Mouse (Mus musculus) hindbrain, embryonic 12.5 days (tissue): ENCODE measurements around the gene Acvrl1. TPM values are rescaled to one million over a fixed set of nuclear protein-coding genes. Genes with fewer than 3 reads are reported as not detected.

ENCODE experiments used
- ATAC-seq: fragments of 200-750 bp; cut with Nextera tagmentation; 2 replicates; pipeline ENCODE4 v1.8.0; 2017; ENCODE audit warnings: moderate TSS enrichment; ENCODE audit not compliant: low FRiP score
- H3K27ac ChIP-seq: fragments of 300-500 bp; sonication (generic); 2 replicates; pipeline ENCODE4 v1.5.1; 2016; ENCODE audit warnings: mild to moderate bottlenecking
- H3K27me3 ChIP-seq: fragments of 300-500 bp; sonication (generic); 2 replicates; pipeline ENCODE4 v1.6.1; 2016; ENCODE audit warnings: mild to moderate bottlenecking
- H3K36me3 ChIP-seq: fragments of 300-500 bp; sonication (generic); 2 replicates; pipeline ENCODE4 v1.6.1; 2016; ENCODE audit warnings: mild to moderate bottlenecking
- H3K4me1 ChIP-seq: fragments of 300-500 bp; sonication (generic); 2 replicates; pipeline ENCODE4 v1.6.1; 2016
- H3K4me2 ChIP-seq: fragments of 300-500 bp; sonication (generic); replicated peaks from 2 replicates; pipeline ENCODE4 v1.6.1; 2016; ENCODE audit warnings: mild to moderate bottlenecking
- H3K4me3 ChIP-seq: fragments of 300-500 bp; sonication (generic); 2 replicates; pipeline ENCODE4 v1.5.1; 2016; ENCODE audit warnings: mild to moderate bottlenecking
- H3K9ac ChIP-seq: fragments of 300-500 bp; sonication (generic); 2 replicates; pipeline ENCODE4 v1.6.1; 2016; ENCODE audit warnings: mild to moderate bottlenecking, moderate library complexity
- H3K9me3 ChIP-seq: fragments of 300-500 bp; sonication (generic); replicated peaks from 2 replicates; pipeline ENCODE4 v1.6.1; 2016; ENCODE audit warnings: mild to moderate bottlenecking
- WGBS: fragments of 180-500 bp; shearing (Covaris S2); methylation state at CpG from one replicate; pipeline ENCODE4 v1.1.7; 2016; 5-methylcytosine and 5-hydroxymethylcytosine counted together
- polyA plus RNA-seq: library from polyadenylated mRNA; unstranded; fragments of >200 nt; fragmentation: Nextera tagmentation; extraction: Ambion mirVana; gene quantifications from 2 replicates; pipeline ENCODE4 v1.2.1, GENCODE M21; 2016

The Acvrl1 gene
- polyA plus RNA-seq, 1 experiment from 2014 or later: 11.6 TPM

GRCm38 (mm10) chr15:101132761-101133160 is 4.4 kb downstream of the Acvrl1 start:
- peaks cover 43% of the 10 kb centered on the region for H3K27me3 ChIP-seq
- H3K4me3 ChIP-seq: no peak overlapping the region
- peaks cover 45% of the 10 kb centered on the region for H3K4me1 ChIP-seq
- H3K9ac ChIP-seq: no peak overlapping the region
- no peak for ATAC-seq
- H3K27ac ChIP-seq: no peak overlapping the region
- 77% methylated on average over 6 of the region's 6 CpGs for WGBS
- no peaks in the 10 kb centered on the region for H3K9me3 ChIP-seq
- H3K4me2 ChIP-seq: no peak overlapping the region
- no peaks in the 10 kb centered on the region for H3K36me3 ChIP-seq

- peaks cover 29% of the 10 kb centered on the region for H3K27me3 ChIP-seq
- peaks cover 33% of the 10 kb centered on the region for H3K4me1 ChIP-seq
- H3K9ac ChIP-seq: 0 out of 2 replicates have a peak overlapping the region, but pooled peaks have one; percentile 19
- H3K4me3 ChIP-seq: no peak overlapping the region
- no peaks in the 10 kb centered on the region for H3K9me3 ChIP-seq
- no peaks in the 10 kb centered on the region for H3K36me3 ChIP-seq
- H3K27ac ChIP-seq: peak overlapping the region; percentile 30
- ATAC-seq: no peak
- H3K4me2 ChIP-seq: peak overlapping the region; percentile 11
- WGBS: 18% methylated on average over 15 of the region's 15 CpGs
Measured at GRCm38 (mm10) chr15:101133993-101134704, 5.8 kb downstream of the Acvrl1 start.

GRCm38 (mm10) chr15:101135405-101135804 is 7.1 kb downstream of the Acvrl1 start:
- Histone ChIP-seq H3K4me2 (peak overlapping the region; percentile 11), H3K9me3 (no peaks in the 10 kb centered on the region), H3K27ac (no peak overlapping the region), H3K4me1 (peaks cover 42% of the 10 kb centered on the region), H3K4me3 (0 out of 2 replicates have a peak overlapping the region, but pooled peaks have one; percentile 0), H3K36me3 (no peaks in the 10 kb centered on the region), H3K9ac (no peak overlapping the region), H3K27me3 (peaks cover 16% of the 10 kb centered on the region)
- ATAC-seq: no peak
- WGBS: 63% methylated on average over 8 of the region's 8 CpGs

GRCm38 (mm10) chr15:101137455-101137854 is 9.1 kb downstream of the Acvrl1 start:
- no peaks in the 10 kb centered on the region for H3K9me3 ChIP-seq
- no peaks in the 10 kb centered on the region for H3K36me3 ChIP-seq
- whole genome bisulfite sequencing: 77% methylated on average over 11 of the region's 11 CpGs
- peaks cover 4% of the 10 kb centered on the region; the same call in 1 of the 2 replicates for H3K27me3 ChIP-seq
- peaks cover 33% of the 10 kb centered on the region for H3K4me1 ChIP-seq
- ATAC-seq: no peak
- no peak overlapping the region for H3K4me2 ChIP-seq
- no peak overlapping the region for H3K9ac ChIP-seq
- no peak overlapping the region for H3K27ac ChIP-seq
- no peak overlapping the region for H3K4me3 ChIP-seq

- peaks cover 40% of the 10 kb centered on the region for H3K4me1 ChIP-seq
- H3K36me3 ChIP-seq: no peaks in the 10 kb centered on the region
- WGBS: 93% methylated on average over 3 of the region's 3 CpGs
- H3K9me3 ChIP-seq: no peaks in the 10 kb centered on the region
- no peaks in the 10 kb centered on the region; the same call in none of the 2 replicates for H3K27me3 ChIP-seq
- H3K4me3 ChIP-seq: no peak overlapping the region
- no peak for ATAC-seq
- H3K9ac ChIP-seq: no peak overlapping the region
- H3K27ac ChIP-seq: no peak overlapping the region
- H3K4me2 ChIP-seq: no peak overlapping the region
Measured at GRCm38 (mm10) chr15:101138675-101139074, 10.4 kb downstream of the Acvrl1 start.

GRCm38 (mm10) chr15:101139885-101140284 is 11.6 kb downstream of the Acvrl1 start:
- Histone ChIP-seq H3K4me1 (peaks cover 34% of the 10 kb centered on the region), H3K4me2 (peak overlapping the region; percentile 8; the same call in 1 of the 2 replicates), H3K27me3 (no peaks in the 10 kb centered on the region; the same call in none of the 2 replicates), H3K4me3 (no peak overlapping the region), H3K9ac (no peak overlapping the region), H3K27ac (peak overlapping the region; percentile 52), H3K36me3 (no peaks in the 10 kb centered on the region), H3K9me3 (no peaks in the 10 kb centered on the region)
- peak; percentile 37 for ATAC-seq
- 13% methylated on average over 12 of the region's 12 CpGs for WGBS

- H3K27ac ChIP-seq: 0 out of 2 replicates have a peak overlapping the region, but pooled peaks have one; percentile 52
- peaks cover 41% of the 10 kb centered on the region for H3K4me1 ChIP-seq
- no peak overlapping the region for H3K4me2 ChIP-seq
- ATAC-seq: no peak
- 66% methylated on average over 6 of the region's 6 CpGs for WGBS
- H3K9ac ChIP-seq: no peak overlapping the region
- no peaks in the 10 kb centered on the region for H3K36me3 ChIP-seq
- H3K27me3 ChIP-seq: no peaks in the 10 kb centered on the region; the same call in none of the 2 replicates
- no peak overlapping the region for H3K4me3 ChIP-seq
- H3K9me3 ChIP-seq: no peaks in the 10 kb centered on the region
Measured at GRCm38 (mm10) chr15:101140587-101140986, 12.3 kb downstream of the Acvrl1 start.

- peak; percentile 57 for ATAC-seq
- H3K36me3 ChIP-seq: no peaks in the 10 kb centered on the region
- WGBS: 5% methylated on average over 8 of the region's 14 CpGs
- no peak overlapping the region for H3K9ac ChIP-seq
- H3K4me1 ChIP-seq: peaks cover 46% of the 10 kb centered on the region
- H3K9me3 ChIP-seq: no peaks in the 10 kb centered on the region
- H3K4me2 ChIP-seq: no peak overlapping the region
- H3K27me3 ChIP-seq: no peaks in the 10 kb centered on the region; the same call in none of the 2 replicates
- H3K4me3 ChIP-seq: no peak overlapping the region
- no peak overlapping the region for H3K27ac ChIP-seq
Measured at GRCm38 (mm10) chr15:101141061-101141541, 12.8 kb downstream of the Acvrl1 start.

GRCm38 (mm10) chr15:101142672-101143071 is 14.3 kb downstream of the Acvrl1 start:
- 47% methylated on average over 8 of the region's 8 CpGs for WGBS
- Histone ChIP-seq H3K36me3 (no peaks in the 10 kb centered on the region), H3K27ac (no peak overlapping the region), H3K9ac (no peak overlapping the region), H3K27me3 (no peaks in the 10 kb centered on the region; the same call in none of the 2 replicates), H3K4me2 (no peak overlapping the region), H3K4me1 (peaks cover 57% of the 10 kb centered on the region), H3K9me3 (no peaks in the 10 kb centered on the region), H3K4me3 (no peak overlapping the region)
- ATAC-seq: no peak

- Histone ChIP-seq H3K4me3 (no peak overlapping the region), H3K27me3 (no peaks in the 10 kb centered on the region; the same call in none of the 2 replicates), H3K36me3 (no peaks in the 10 kb centered on the region), H3K27ac (no peak overlapping the region), H3K9me3 (no peaks in the 10 kb centered on the region), H3K4me1 (peaks cover 57% of the 10 kb centered on the region), H3K9ac (no peak overlapping the region), H3K4me2 (no peak overlapping the region)
- ATAC-seq: no peak
- WGBS: 22% methylated on average over 8 of the region's 8 CpGs
Measured at GRCm38 (mm10) chr15:101143494-101143893, 15.2 kb downstream of the Acvrl1 start.

- H3K27me3 ChIP-seq: no peaks in the 10 kb centered on the region; the same call in none of the 2 replicates
- H3K9me3 ChIP-seq: no peaks in the 10 kb centered on the region
- no peak overlapping the region for H3K9ac ChIP-seq
- 82% methylated on average over 5 of the region's 5 CpGs for WGBS
- ATAC-seq: no peak
- H3K4me3 ChIP-seq: no peak overlapping the region
- no peak overlapping the region for H3K27ac ChIP-seq
- H3K4me1 ChIP-seq: peaks cover 56% of the 10 kb centered on the region
- no peaks in the 10 kb centered on the region for H3K36me3 ChIP-seq
- H3K4me2 ChIP-seq: no peak overlapping the region
Measured at GRCm38 (mm10) chr15:101144176-101144575, 15.9 kb downstream of the Acvrl1 start.

- H3K4me3 ChIP-seq: no peak overlapping the region
- H3K27me3 ChIP-seq: no peaks in the 10 kb centered on the region; the same call in 1 of the 2 replicates
- no peak overlapping the region for H3K27ac ChIP-seq
- 83% methylated on average over 8 of the region's 8 CpGs for WGBS
- H3K4me1 ChIP-seq: peaks cover 50% of the 10 kb centered on the region
- no peak for ATAC-seq
- no peak overlapping the region for H3K4me2 ChIP-seq
- no peaks in the 10 kb centered on the region for H3K9me3 ChIP-seq
- no peak overlapping the region for H3K9ac ChIP-seq
- no peaks in the 10 kb centered on the region for H3K36me3 ChIP-seq
Measured at GRCm38 (mm10) chr15:101144779-101145178, 16.5 kb downstream of the Acvrl1 start.
